Comparison of ENCODE assay signal across 10 mouse cellular contexts in the genomic region with DNA sequence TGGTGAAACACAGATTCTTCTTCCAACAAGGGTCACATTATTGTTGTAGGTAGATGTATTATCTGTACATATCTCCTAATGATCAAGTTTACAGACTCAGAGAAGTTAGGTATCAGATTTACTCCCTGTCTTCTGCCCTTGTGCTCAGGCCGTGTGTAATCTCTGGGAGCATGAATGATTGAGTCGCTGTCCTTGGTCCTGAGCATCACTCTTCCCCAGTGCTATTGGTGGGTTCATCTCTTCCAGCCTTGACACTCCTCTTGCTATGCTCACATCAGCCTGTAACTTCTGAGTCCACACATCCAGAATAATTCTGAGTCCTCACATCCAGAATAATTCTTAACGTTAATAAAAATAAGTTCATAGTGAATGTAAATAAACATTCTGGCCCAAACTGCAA.
DNase-seq lines count a peak whose midpoint lies in the region; ATAC-seq and TF ChIP-seq lines count a peak whose summit lies in the region.
"Had no signal": no experiment of that assay in that cellular context is flagged by ENCODE, and none has a peak within 500 bp of the region (broad histone marks: within the 10 kb centered on the region; RNA-seq: fewer than 3 reads in every experiment).

No protein-coding gene starts in this region.

- no peak for TF ChIP-seq CTCF in MEL (IDR thresholded peaks at IDR 0.05 in 2 of 3, conservative IDR thresholded peaks at IDR 0.05 in 1 of 3; ENCODE audit: control insufficient read depth in 1 of 3, insufficient read depth in 1 of 3, low read depth in 2 of 3, low read length in 3 of 3, poor library complexity in 1 of 3, severe bottlenecking in 1 of 3)
- TF ChIP-seq CTCF in kidney, postnatal 0 days (IDR thresholded peaks at IDR 0.05; ENCODE audit: low read depth): no peak

- H3K36me3 ChIP-seq in intestine, embryonic 14.5 days (ENCODE audit: control insufficient read depth, insufficient read depth, low read length): no peaks in the 10 kb centered on the region
- no peaks in the 10 kb centered on the region for H3K36me3 ChIP-seq in intestine, embryonic 15.5 days
- H3K36me3 ChIP-seq in MEL (ENCODE audit: control insufficient read depth in 1 of 2, insufficient read depth in 2 of 2, low read length in 2 of 2): no peaks in the 10 kb centered on the region
- H3K36me3 ChIP-seq in kidney, postnatal 0 days (ENCODE audit: insufficient read depth, low read length): no peaks in the 10 kb centered on the region

- TF ChIP-seq EP300 in MEL (IDR thresholded peaks at IDR 0.05; ENCODE audit: low read depth in 1 of 2, low read length in 2 of 2): no peak

- no peak for TF ChIP-seq RAD21 in MEL (IDR thresholded peaks at IDR 0.05; ENCODE audit: low read depth, low read length)

- TF ChIP-seq POLR2A in MEL (IDR thresholded peaks at IDR 0.05; ENCODE audit: control insufficient read depth in 1 of 2, insufficient read depth in 1 of 2, low read depth in 1 of 2, low read length in 2 of 2, poor library complexity in 1 of 2): no peak

- no peak for ATAC-seq in intestine, embryonic 14.5 days (replicated peaks; ENCODE audit: low FRiP score, low TSS enrichment, low read depth)
- no peak for ATAC-seq in intestine, embryonic 15.5 days
- 0 out of 2 replicates have a peak, but pooled peaks have one; percentile 63 for ATAC-seq in kidney, postnatal 0 days (replicated peaks; ENCODE audit: low FRiP score, low read depth)
- ATAC-seq: hindbrain, postnatal 0 days had no signal

- H3K79me2 ChIP-seq in MEL (ENCODE audit: control insufficient read depth, insufficient read depth, low read length, poor library complexity): no peaks in the 10 kb centered on the region

- no peak overlapping the region for H3K9ac ChIP-seq in intestine, embryonic 14.5 days (ENCODE audit: low read length)
- H3K9ac ChIP-seq in intestine, embryonic 15.5 days: no peak overlapping the region
- no peak overlapping the region for H3K9ac ChIP-seq in MEL (ENCODE audit: control insufficient read depth, low read depth, low read length, poor library complexity, severe bottlenecking)
- H3K9ac ChIP-seq in kidney, postnatal 0 days (ENCODE audit: low read depth, low read length): no peak overlapping the region

- peak; percentile 79 for DNase-seq in intestine, embryonic 14.5 days (ENCODE audit: low spot score)
- peak; percentile 56 for DNase-seq in 3T3-L1 (ENCODE audit: low read depth, low spot score)
- DNase-seq in MEL (ENCODE audit: low read depth, low spot score): peak; percentile 41
- peak; percentile 85 for DNase-seq in kidney, postnatal 0 days (ENCODE audit: low spot score)
- DNase-seq in spleen, adult 18-20 months: no peak
- no peak for DNase-seq in urinary bladder, adult 18-20 months (ENCODE audit: low spot score in 2 of 2)
- no peak for DNase-seq in urinary bladder, adult 2 months (ENCODE audit: low spot score)

- H3K4me2 ChIP-seq in intestine, embryonic 14.5 days (ENCODE audit: low read length): no peak overlapping the region
- no peak overlapping the region for H3K4me2 ChIP-seq in intestine, embryonic 15.5 days (replicated peaks)
- no peak overlapping the region for H3K4me2 ChIP-seq in kidney, postnatal 0 days (ENCODE audit: low read length)

- H3K9me3 ChIP-seq in intestine, embryonic 14.5 days (ENCODE audit: control insufficient read depth, low read length): no peaks in the 10 kb centered on the region
- H3K9me3 ChIP-seq in intestine, embryonic 15.5 days: no peaks in the 10 kb centered on the region
- H3K9me3 ChIP-seq in MEL (replicated peaks; ENCODE audit: insufficient read depth, low read length): no peaks in the 10 kb centered on the region
- H3K9me3 ChIP-seq in kidney, postnatal 0 days (replicated peaks; ENCODE audit: low read length): no peaks in the 10 kb centered on the region

- no peaks in the 10 kb centered on the region for H3K4me1 ChIP-seq in intestine, embryonic 14.5 days (replicated peaks; ENCODE audit: control insufficient read depth, insufficient read depth, low read length)
- no peaks in the 10 kb centered on the region for H3K4me1 ChIP-seq in intestine, embryonic 15.5 days (replicated peaks)
- H3K4me1 ChIP-seq in MEL (ENCODE audit: control insufficient read depth in 1 of 2, insufficient read depth in 2 of 2, low read length in 2 of 2): no peaks in the 10 kb centered on the region
- H3K4me1 ChIP-seq in kidney, postnatal 0 days (replicated peaks; ENCODE audit: insufficient read depth, low read length): no peaks in the 10 kb centered on the region

- H3K27me3 ChIP-seq in intestine, embryonic 14.5 days (replicated peaks; ENCODE audit: control insufficient read depth, insufficient read depth, low read length): no peaks in the 10 kb centered on the region
- H3K27me3 ChIP-seq in intestine, embryonic 15.5 days (replicated peaks): no peaks in the 10 kb centered on the region
- no peaks in the 10 kb centered on the region for H3K27me3 ChIP-seq in MEL (ENCODE audit: control insufficient read depth in 1 of 2, insufficient read depth in 2 of 2, low read length in 2 of 2)
- no peaks in the 10 kb centered on the region for H3K27me3 ChIP-seq in kidney, postnatal 0 days (ENCODE audit: insufficient read depth, low read length)

- H3K4me3 ChIP-seq in intestine, embryonic 14.5 days (ENCODE audit: low read depth, low read length): no peak overlapping the region
- no peak overlapping the region for H3K4me3 ChIP-seq in intestine, embryonic 15.5 days (replicated peaks)
- no peak overlapping the region for H3K4me3 ChIP-seq in MEL (ENCODE audit: control insufficient read depth in 1 of 2, insufficient read depth in 1 of 2, low read depth in 2 of 2, low read length in 2 of 2)
- H3K4me3 ChIP-seq in kidney, postnatal 0 days (replicated peaks; ENCODE audit: low read depth, low read length): no peak overlapping the region

- H3K27ac ChIP-seq in intestine, embryonic 14.5 days (ENCODE audit: low read depth): no peak overlapping the region
- H3K27ac ChIP-seq in intestine, embryonic 15.5 days: no peak overlapping the region
- H3K27ac ChIP-seq in MEL (ENCODE audit: control insufficient read depth, low read depth, low read length): no peak overlapping the region
- H3K27ac ChIP-seq in kidney, postnatal 0 days: no peak overlapping the region
- H3K27ac ChIP-seq: hindbrain, postnatal 0 days; macrophage had no signal

- 31% methylated on average over 3 of the region's 3 CpGs for WGBS in intestine, embryonic 14.5 days
- 33% methylated on average over 3 of the region's 3 CpGs for WGBS in intestine, embryonic 15.5 days
- WGBS in kidney, postnatal 0 days: 32% methylated on average over 3 of the region's 3 CpGs

TF ChIP-seq in MEL, 35 proteins besides CTCF, POLR2A, EP300 and RAD21:
- no peak for TF ChIP-seq KAT2A (conservative IDR thresholded peaks at IDR 0.05; ENCODE audit: low read depth, low read length)
- TF ChIP-seq CHD2 (IDR thresholded peaks at IDR 0.05; ENCODE audit: low read length): no peak
- TF ChIP-seq ETS1 (IDR thresholded peaks at IDR 0.05; ENCODE audit: low read depth, low read length): no peak
- no peak for TF ChIP-seq MAX (IDR thresholded peaks at IDR 0.05; ENCODE audit: low read length)
- TF ChIP-seq MYC (IDR thresholded peaks at IDR 0.05; ENCODE audit: low read depth, low read length): no peak
- TF ChIP-seq TCF12 (IDR thresholded peaks at IDR 0.05; ENCODE audit: low read depth, low read length): no peak
- TF ChIP-seq HCFC1 (IDR thresholded peaks at IDR 0.05; ENCODE audit: low read depth, low read length): no peak
- no peak for TF ChIP-seq MYB (IDR thresholded peaks at IDR 0.05; ENCODE audit: low read depth, low read length)
- no peak for TF ChIP-seq TBP (IDR thresholded peaks at IDR 0.05; ENCODE audit: low read depth, low read length)
- TF ChIP-seq ZMIZ1 (IDR thresholded peaks at IDR 0.05; ENCODE audit: low read depth, low read length): no peak
- no peak for TF ChIP-seq ZKSCAN1 (IDR thresholded peaks at IDR 0.05; ENCODE audit: low read depth, low read length)
- TF ChIP-seq MAFK (IDR thresholded peaks at IDR 0.05; ENCODE audit: borderline replicate concordance, low read depth, low read length): no peak
- no peak for TF ChIP-seq JUND (IDR thresholded peaks at IDR 0.05; ENCODE audit: low read depth, low read length)
- no peak for TF ChIP-seq SMC3 (IDR thresholded peaks at IDR 0.05; ENCODE audit: low read depth, low read length)
- no peak for TF ChIP-seq CHD1 (IDR thresholded peaks at IDR 0.05; ENCODE audit: low read depth, low read length)
- no peak for TF ChIP-seq E2F4 (IDR thresholded peaks at IDR 0.05; ENCODE audit: borderline replicate concordance, low read depth, low read length)

Comparison
In these comparisons a context has a peak if more than half of its experiments do, and no peak if none do; other contexts are left out.
1. DNase-seq: peak in intestine, embryonic 14.5 days (single experiment), 3T3-L1 (single experiment), MEL (single experiment) and kidney, postnatal 0 days (single experiment); none in spleen, adult 18-20 months (0 of 2), urinary bladder, adult 18-20 months (0 of 2) and urinary bladder, adult 2 months (single experiment).